Mouse (Mus musculus) hindbrain, postnatal 0 days (tissue): ENCODE measurements around the gene Desi1. TPM values are rescaled to one million over a fixed set of nuclear protein-coding genes. Genes with fewer than 3 reads are reported as not detected.

ENCODE experiments used
- ATAC-seq: fragments of 200-750 bp; cut with Nextera tagmentation; 2 replicates; pipeline ENCODE4 v1.8.0; 2017; ENCODE audit warnings: mild to moderate bottlenecking, moderate TSS enrichment, moderate library complexity
- DNase-seq: peaks from one replicate; pipeline ENCODE4 v3.0.0-alpha.2; 2015; ENCODE audit warnings: low spot score
- H3K27ac ChIP-seq: fragments of 300-500 bp; sonication (generic); 2 replicates; pipeline ENCODE4 v1.5.1; 2014; ENCODE audit warnings: mild to moderate bottlenecking
- H3K27me3 ChIP-seq: fragments of 300-500 bp; sonication (generic); 2 replicates; pipeline ENCODE4 v1.6.1; 2014; ENCODE audit warnings: low read length, mixed read lengths; ENCODE audit not compliant: insufficient read depth
- H3K36me3 ChIP-seq: fragments of 300-500 bp; sonication (generic); 2 replicates; pipeline ENCODE4 v1.6.1; 2014; ENCODE audit warnings: low read length, mixed read lengths; ENCODE audit not compliant: insufficient read depth
- H3K4me1 ChIP-seq: fragments of 300-500 bp; sonication (generic); 2 replicates; pipeline ENCODE4 v1.6.1; 2014; ENCODE audit warnings: antibody characterized with exemption, low read length, mixed read lengths; ENCODE audit not compliant: insufficient read depth
- H3K4me2 ChIP-seq: fragments of 300-500 bp; sonication (generic); 2 replicates; pipeline ENCODE4 v1.6.1; 2014; ENCODE audit warnings: low read depth, mild to moderate bottlenecking, low read length, moderate library complexity, mixed read lengths
- H3K4me3 ChIP-seq: fragments of 300-500 bp; sonication (generic); 2 replicates; pipeline ENCODE4 v1.5.1; 2014; ENCODE audit warnings: low read length
- H3K9ac ChIP-seq: fragments of 300-500 bp; sonication (generic); replicated peaks from 2 replicates; pipeline ENCODE4 v1.6.1; 2014; ENCODE audit warnings: mild to moderate bottlenecking, low read length, moderate library complexity, mixed read lengths
- H3K9me3 ChIP-seq: fragments of 300-500 bp; sonication (generic); 2 replicates; pipeline ENCODE4 v1.6.1; 2016; ENCODE audit warnings: low read length, mixed read lengths
- CTCF ChIP-seq: IDR thresholded peaks from 2 replicates; pipeline ENCODE4 v1.5.1; 2016; ENCODE audit warnings: antibody characterized with exemption, control low read depth, low read depth
- WGBS: fragments of 180-500 bp; shearing (Covaris S2); extraction: QIAGEN DNeasy Blood & Tissue Kit; methylation state at CpG from one replicate; pipeline ENCODE4 v1.1.7; 2014; 5-methylcytosine and 5-hydroxymethylcytosine counted together
- polyA plus RNA-seq: library from polyadenylated mRNA; unstranded; fragments of >200 nt; fragmentation: Nextera tagmentation; extraction: Ambion mirVana; gene quantifications from 2 replicates; pipeline ENCODE4 v1.2.1, GENCODE M21; 2015
- total RNA-seq: library from RNA; depleted of rRNA; stranded (reverse); fragments of >200 nt; gene quantifications from 2 replicates; pipeline ENCODE4 v1.2.3, GENCODE M21; 2014

The Desi1 gene
- total and polyA plus RNA-seq, 2 experiments from 2014 or later, result 29.9 to 45.3 TPM

DNA sequence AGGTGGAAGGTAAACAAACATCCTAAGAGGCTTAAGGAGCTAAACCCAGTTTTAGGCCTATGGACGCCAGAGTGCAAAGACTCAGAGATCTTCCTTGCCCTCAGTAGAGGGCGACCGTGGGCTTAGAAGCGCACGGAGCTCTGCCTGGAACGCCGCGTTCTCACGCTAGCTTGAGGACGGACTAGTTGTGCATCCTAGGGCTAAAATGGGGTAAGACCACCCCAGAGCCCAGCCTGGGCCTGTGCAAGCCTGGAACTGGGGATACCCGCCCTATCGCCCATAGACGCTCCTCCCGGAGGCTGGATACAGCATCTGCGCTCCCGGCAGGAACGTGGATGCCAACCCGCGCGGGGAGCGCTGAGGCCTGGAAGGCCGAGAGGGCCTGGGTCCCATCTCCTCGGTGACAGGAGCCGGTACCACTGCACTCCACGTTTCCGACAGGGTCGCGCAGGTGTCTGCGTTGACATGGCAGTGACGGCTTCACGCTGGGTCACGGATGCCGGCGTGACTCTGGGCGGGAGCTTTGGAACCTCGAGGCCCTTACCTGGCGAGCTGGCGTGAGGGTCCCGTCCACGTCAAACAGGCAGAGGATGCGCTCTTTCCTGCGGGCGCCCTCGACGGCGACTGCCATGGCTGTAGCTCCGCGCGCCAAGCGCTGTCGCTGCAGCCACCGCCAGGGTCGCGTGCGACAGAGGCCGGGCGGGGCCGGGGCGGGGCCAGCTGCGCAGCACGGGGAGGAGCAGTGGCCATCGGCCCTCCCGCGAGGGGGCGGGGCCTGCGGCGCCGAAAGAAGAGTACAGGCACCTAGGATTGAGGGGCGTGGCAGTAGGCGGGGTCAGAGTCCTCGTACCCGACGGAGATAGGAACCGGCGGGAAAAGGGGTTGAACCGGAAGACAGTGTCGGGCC is 73.2 kb downstream of the Desi1 start, which contains the start of gene Pmm1:
Gene Pmm1 (minus strand): TSS at position 760 of the 907 bp plus-strand sequence.
- Histone ChIP-seq H3K36me3 (peaks cover 3% of the 10 kb centered on the region; the same call in 1 of the 2 replicates), H3K4me2 (peak within 1 kb of the TSS; percentile 80), H3K27me3 (no peaks in the 10 kb centered on the region), H3K4me3 (peak within 1 kb of the TSS; percentile 61), H3K9me3 (no peaks in the 10 kb centered on the region), H3K9ac (peak within 1 kb of the TSS; percentile 57), H3K4me1 (no peaks in the 10 kb centered on the region), H3K27ac (peak within 1 kb of the TSS; percentile 92)
- DNase-seq (peak; percentile 99), ATAC-seq (peak; percentile 97)
- under 1% methylated on average over 74 of the region's 77 CpGs for WGBS
- TF ChIP-seq CTCF, result peak; percentile 81

DNA sequence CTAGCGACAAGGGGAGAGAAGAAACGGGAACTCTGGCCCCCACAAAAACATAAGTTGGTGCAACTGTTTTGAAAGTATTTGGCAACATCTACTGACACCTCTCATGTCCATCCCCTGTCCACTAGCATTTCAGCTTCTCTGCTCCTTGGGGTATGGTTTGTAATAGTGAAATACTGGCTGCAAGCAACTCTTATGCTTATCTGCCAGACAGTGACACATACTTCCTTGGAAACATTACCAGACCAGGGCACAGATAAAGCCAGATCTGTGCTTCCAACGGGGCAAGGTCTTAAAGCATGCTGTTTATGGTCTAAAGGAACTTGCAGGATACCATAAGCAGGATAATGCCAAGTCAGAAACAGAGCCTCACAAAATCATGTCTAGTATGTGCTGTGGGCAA is 74.8 kb downstream of the Desi1 start:
- H3K36me3 ChIP-seq, result peaks cover 16% of the 10 kb centered on the region; the same call in 1 of the 2 replicates
- no peak for DNase-seq
- TF ChIP-seq CTCF, result no peak
- H3K27me3 ChIP-seq, result no peaks in the 10 kb centered on the region
- H3K9me3 ChIP-seq, result no peaks in the 10 kb centered on the region
- no peak overlapping the region for H3K9ac ChIP-seq
- ATAC-seq, result no peak
- no peaks in the 10 kb centered on the region for H3K4me1 ChIP-seq
- H3K27ac ChIP-seq, result no peak overlapping the region
- peak overlapping the region; percentile 80; the same call in 1 of the 2 replicates for H3K4me2 ChIP-seq
- H3K4me3 ChIP-seq, result no peak overlapping the region
- 90% methylated on average over 3 of the region's 3 CpGs for WGBS

DNA sequence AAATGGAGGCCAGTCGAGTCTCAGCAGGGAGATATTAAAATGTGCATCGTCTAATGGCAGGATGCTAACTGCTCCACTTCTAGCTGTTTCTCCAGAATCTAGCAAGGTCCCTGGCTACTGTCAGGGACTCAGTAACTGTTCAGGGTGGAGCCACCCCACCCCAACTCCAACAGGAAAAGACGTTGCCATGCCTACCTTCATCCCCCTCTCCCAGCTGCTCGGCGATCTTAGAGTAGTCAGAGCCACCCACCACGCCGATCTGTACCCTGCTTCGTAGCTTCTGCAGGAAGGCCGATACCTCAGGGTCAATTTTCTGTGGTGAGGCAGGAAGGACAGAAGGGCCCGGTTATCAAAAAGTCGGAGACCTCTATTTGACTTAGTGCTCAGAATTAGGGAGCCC is 76.1 kb downstream of the Desi1 start:
- peaks cover 20% of the 10 kb centered on the region; the same call in 1 of the 2 replicates for H3K36me3 ChIP-seq
- 87% methylated on average over 11 of the region's 11 CpGs for WGBS
- no peak overlapping the region for H3K4me3 ChIP-seq
- no peak overlapping the region for H3K27ac ChIP-seq
- no peaks in the 10 kb centered on the region for H3K4me1 ChIP-seq
- no peak overlapping the region for H3K9ac ChIP-seq
- no peaks in the 10 kb centered on the region for H3K27me3 ChIP-seq
- DNase-seq (no peak), ATAC-seq (no peak)
- H3K9me3 ChIP-seq, result no peaks in the 10 kb centered on the region
- TF ChIP-seq CTCF, result no peak
- H3K4me2 ChIP-seq, result no peak overlapping the region

DNA sequence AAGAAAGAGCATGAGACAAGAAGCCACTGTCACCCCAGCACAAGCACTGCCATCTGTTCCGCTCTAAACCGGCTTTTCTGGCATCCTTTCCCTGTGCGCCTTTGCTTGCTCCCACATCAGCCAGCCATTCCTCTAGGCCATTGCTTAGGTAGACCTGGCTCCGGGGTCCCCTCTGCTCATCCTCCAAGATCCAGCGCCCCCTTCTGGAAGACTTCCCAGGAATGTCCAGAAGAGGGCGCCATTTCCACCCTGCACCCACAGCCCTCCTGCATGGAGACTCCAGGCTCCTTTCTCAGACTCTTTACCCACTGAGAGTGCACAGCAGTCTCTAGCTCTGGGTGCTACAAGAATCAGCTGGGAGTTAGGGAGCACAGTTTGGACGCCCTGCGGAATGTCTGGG is 77.2 kb downstream of the Desi1 start:
- H3K27me3 ChIP-seq, result no peaks in the 10 kb centered on the region
- H3K4me3 ChIP-seq, result no peak overlapping the region
- TF ChIP-seq CTCF, result peak; percentile 92
- H3K9me3 ChIP-seq, result no peaks in the 10 kb centered on the region
- no peak overlapping the region for H3K27ac ChIP-seq
- 52% methylated on average over 8 of the region's 8 CpGs for WGBS
- DNase-seq (peak; percentile 68), ATAC-seq (no peak)
- no peak overlapping the region for H3K4me2 ChIP-seq
- H3K9ac ChIP-seq, result no peak overlapping the region
- H3K4me1 ChIP-seq, result no peaks in the 10 kb centered on the region
- H3K36me3 ChIP-seq, result peaks cover 20% of the 10 kb centered on the region; the same call in 1 of the 2 replicates

DNA sequence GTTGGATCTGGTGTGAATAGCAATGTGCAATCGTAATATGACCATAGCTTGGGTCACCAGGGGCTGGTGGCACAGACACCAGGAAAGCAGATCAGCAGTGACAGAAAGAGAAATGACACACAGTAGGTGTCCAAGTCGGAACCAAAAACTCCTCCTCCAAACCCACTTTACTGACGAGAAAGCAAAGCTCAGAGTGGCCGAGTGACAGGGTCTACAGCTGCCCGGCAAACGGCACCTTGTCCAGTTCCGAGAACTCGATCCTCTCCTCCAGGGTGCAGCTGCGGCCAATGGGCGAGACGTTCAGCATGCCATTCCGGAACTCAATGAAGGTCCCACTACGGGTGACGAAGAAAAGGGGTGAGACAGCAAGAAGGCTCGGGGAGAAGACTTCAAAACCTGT is 78.2 kb downstream of the Desi1 start:
- Histone ChIP-seq H3K27me3 (no peaks in the 10 kb centered on the region), H3K9me3 (no peaks in the 10 kb centered on the region), H3K4me2 (no peak overlapping the region), H3K4me3 (no peak overlapping the region), H3K4me1 (no peaks in the 10 kb centered on the region), H3K27ac (no peak overlapping the region), H3K36me3 (peaks cover 29% of the 10 kb centered on the region; the same call in 1 of the 2 replicates), H3K9ac (no peak overlapping the region)
- ATAC-seq (no peak), DNase-seq (no peak)
- no peak for TF ChIP-seq CTCF
- WGBS, result 94% methylated on average over 15 of the region's 15 CpGs

DNA sequence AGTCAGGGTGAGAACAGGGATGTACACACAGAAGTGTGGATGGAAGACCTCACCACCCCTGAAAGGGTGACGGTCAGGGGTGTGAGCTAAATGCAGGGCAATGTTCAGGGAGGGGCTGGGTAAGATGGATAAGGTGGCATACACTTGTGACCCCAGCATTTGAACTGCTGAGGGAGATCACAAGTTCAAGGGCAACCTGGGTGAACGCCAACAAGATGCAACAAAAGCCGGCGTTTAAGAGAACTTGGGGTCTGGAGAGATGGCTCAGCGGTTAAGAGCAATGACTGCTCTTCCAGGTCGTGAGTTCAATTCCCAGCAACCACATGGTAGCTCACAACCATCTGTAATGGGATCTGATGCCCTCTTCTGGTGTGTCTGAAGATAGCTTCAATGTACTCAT is 78.9 kb downstream of the Desi1 start:
- no peaks in the 10 kb centered on the region for H3K4me1 ChIP-seq
- no peaks in the 10 kb centered on the region for H3K9me3 ChIP-seq
- ATAC-seq, result no peak
- DNase-seq, result no peak
- H3K4me2 ChIP-seq, result no peak overlapping the region
- WGBS, result 90% methylated on average over 6 of the region's 6 CpGs
- no peak for TF ChIP-seq CTCF
- H3K27ac ChIP-seq, result no peak overlapping the region
- H3K36me3 ChIP-seq, result peaks cover 36% of the 10 kb centered on the region; the same call in 1 of the 2 replicates
- H3K9ac ChIP-seq, result no peak overlapping the region
- H3K27me3 ChIP-seq, result no peaks in the 10 kb centered on the region
- no peak overlapping the region for H3K4me3 ChIP-seq
